In genomic region chr5:132394800-132395575, GRCm38 (mm10) we compare ENCODE assay signal across 13 mouse cellular contexts.
DNase-seq lines count a peak whose midpoint lies in the region; ATAC-seq lines count a peak whose summit lies in the region.
"Had no signal": no experiment of that assay in that cellular context is flagged by ENCODE, and none has a peak within 500 bp of the region (broad histone marks: within the 10 kb centered on the region; RNA-seq: fewer than 3 reads in every experiment).

No protein-coding gene starts in this region.

- no peaks in the 10 kb centered on the region for H3K36me3 ChIP-seq in liver, embryonic 13.5 days
- no peaks in the 10 kb centered on the region for H3K36me3 ChIP-seq in liver, embryonic 11.5 days (ENCODE audit: control insufficient read depth, insufficient read depth, low read length)
- H3K36me3 ChIP-seq in heart, embryonic 11.5 days (ENCODE audit: control insufficient read depth, insufficient read depth, low read length): no peaks in the 10 kb centered on the region
- H3K36me3 ChIP-seq in intestine, embryonic 16.5 days (ENCODE audit: control insufficient read depth, insufficient read depth, low read length): no peaks in the 10 kb centered on the region
- H3K36me3 ChIP-seq in stomach, embryonic 16.5 days (ENCODE audit: control insufficient read depth, insufficient read depth, low read length): no peaks in the 10 kb centered on the region
- H3K36me3 ChIP-seq: forebrain, embryonic 10.5 days; neural tube, embryonic 15.5 days had no signal

- H3K9me3 ChIP-seq in liver, embryonic 13.5 days (replicated peaks): no peaks in the 10 kb centered on the region
- no peaks in the 10 kb centered on the region for H3K9me3 ChIP-seq in liver, embryonic 11.5 days (ENCODE audit: control insufficient read depth, low read length)
- H3K9me3 ChIP-seq in heart, embryonic 11.5 days (replicated peaks; ENCODE audit: control insufficient read depth, low read length): no peaks in the 10 kb centered on the region
- H3K9me3 ChIP-seq in intestine, embryonic 16.5 days (ENCODE audit: control insufficient read depth, low read length): no peaks in the 10 kb centered on the region
- H3K9me3 ChIP-seq in stomach, embryonic 16.5 days (replicated peaks; ENCODE audit: control insufficient read depth, low read length): no peaks in the 10 kb centered on the region
- H3K9me3 ChIP-seq: forebrain, embryonic 10.5 days; neural tube, embryonic 15.5 days had no signal

- no peak overlapping the region for H3K27ac ChIP-seq in liver, embryonic 13.5 days
- no peak overlapping the region for H3K27ac ChIP-seq in liver, embryonic 11.5 days (ENCODE audit: low read depth, low read length)
- H3K27ac ChIP-seq in heart, embryonic 11.5 days (ENCODE audit: low read depth, low read length): peak overlapping the region; percentile 35; the same call in 1 of the 2 replicates
- H3K27ac ChIP-seq in intestine, embryonic 16.5 days (ENCODE audit: low read length): no peak overlapping the region
- H3K27ac ChIP-seq in stomach, embryonic 16.5 days (ENCODE audit: low read length): no peak overlapping the region
- H3K27ac ChIP-seq: forebrain, embryonic 10.5 days; gastrocnemius, adult 2 months; liver, embryonic 14.5 days; neural tube, embryonic 15.5 days had no signal

- H3K4me2 ChIP-seq in liver, embryonic 13.5 days: no peak overlapping the region
- H3K4me2 ChIP-seq in liver, embryonic 11.5 days: no peak overlapping the region
- H3K4me2 ChIP-seq in heart, embryonic 11.5 days: peak overlapping the region; percentile 42
- no peak overlapping the region for H3K4me2 ChIP-seq in intestine, embryonic 16.5 days (ENCODE audit: low read depth, low read length)
- H3K4me2 ChIP-seq in stomach, embryonic 16.5 days (ENCODE audit: low read depth, low read length): no peak overlapping the region
- H3K4me2 ChIP-seq: neural tube, embryonic 15.5 days had no signal

- H3K27me3 ChIP-seq in liver, embryonic 13.5 days: no peaks in the 10 kb centered on the region
- H3K27me3 ChIP-seq in liver, embryonic 11.5 days (replicated peaks; ENCODE audit: control insufficient read depth, insufficient read depth, low read length): no peaks in the 10 kb centered on the region
- no peaks in the 10 kb centered on the region for H3K27me3 ChIP-seq in heart, embryonic 11.5 days (ENCODE audit: control insufficient read depth, insufficient read depth, low read length)
- H3K27me3 ChIP-seq in intestine, embryonic 16.5 days (replicated peaks; ENCODE audit: control insufficient read depth, insufficient read depth, low read length): no peaks in the 10 kb centered on the region
- no peaks in the 10 kb centered on the region for H3K27me3 ChIP-seq in stomach, embryonic 16.5 days (ENCODE audit: control insufficient read depth, insufficient read depth, low read length)
- H3K27me3 ChIP-seq: neural tube, embryonic 15.5 days; Patski had no signal

- ATAC-seq in liver, embryonic 13.5 days (ENCODE audit: low read depth): peak; percentile 31; the same call in 1 of the 2 replicates
- no peak for ATAC-seq in liver, embryonic 11.5 days (replicated peaks; ENCODE audit: low FRiP score)
- ATAC-seq in heart, embryonic 11.5 days (replicated peaks; ENCODE audit: insufficient number of reproducible peaks, low FRiP score, low TSS enrichment): peak; percentile 49; the same call in 1 of the 2 replicates
- ATAC-seq in intestine, embryonic 16.5 days: peak; percentile 73
- peak; percentile 44; the same call in 1 of the 2 replicates for ATAC-seq in stomach, embryonic 16.5 days (ENCODE audit: insufficient read depth, low FRiP score)
- ATAC-seq in erythroid progenitor cell, adult 5-6 weeks (replicated peaks; ENCODE audit: low FRiP score, poor library complexity, severe bottlenecking): no peak
- ATAC-seq: midbrain, embryonic 16.5 days; Patski had no signal

- H3K9ac ChIP-seq in liver, embryonic 13.5 days: no peak overlapping the region
- no peak overlapping the region for H3K9ac ChIP-seq in liver, embryonic 11.5 days (ENCODE audit: low read depth, low read length)
- H3K9ac ChIP-seq in heart, embryonic 11.5 days (ENCODE audit: low read depth, low read length): no peak overlapping the region
- no peak overlapping the region for H3K9ac ChIP-seq in intestine, embryonic 16.5 days (ENCODE audit: low read depth, low read length)
- H3K9ac ChIP-seq in stomach, embryonic 16.5 days (ENCODE audit: low read length): no peak overlapping the region
- H3K9ac ChIP-seq: liver, embryonic 14.5 days; neural tube, embryonic 15.5 days had no signal

- H3K4me3 ChIP-seq in liver, embryonic 13.5 days (replicated peaks): no peak overlapping the region
- H3K4me3 ChIP-seq in liver, embryonic 11.5 days (ENCODE audit: low read depth, low read length): no peak overlapping the region
- no peak overlapping the region for H3K4me3 ChIP-seq in heart, embryonic 11.5 days (ENCODE audit: low read depth, low read length)
- no peak overlapping the region for H3K4me3 ChIP-seq in intestine, embryonic 16.5 days (ENCODE audit: low read length)
- H3K4me3 ChIP-seq in stomach, embryonic 16.5 days (replicated peaks; ENCODE audit: low read length): no peak overlapping the region
- H3K4me3 ChIP-seq: forebrain, embryonic 10.5 days; gastrocnemius, adult 2 months; neural tube, embryonic 15.5 days had no signal

- WGBS in liver, embryonic 13.5 days (ENCODE audit: insufficient replicate concordance): 12% methylated on average over 6 of the region's 6 CpGs
- WGBS in liver, embryonic 11.5 days: 27% methylated on average over 6 of the region's 6 CpGs
- WGBS in heart, embryonic 11.5 days (ENCODE audit: insufficient replicate concordance): 16% methylated on average over 6 of the region's 6 CpGs
- WGBS in intestine, embryonic 16.5 days: 42% methylated on average over 6 of the region's 6 CpGs
- WGBS in stomach, embryonic 16.5 days: 37% methylated on average over 6 of the region's 6 CpGs

- peaks cover 22% of the 10 kb centered on the region for H3K4me1 ChIP-seq in liver, embryonic 13.5 days (replicated peaks)
- peaks cover 7% of the 10 kb centered on the region for H3K4me1 ChIP-seq in liver, embryonic 11.5 days (replicated peaks; ENCODE audit: control insufficient read depth, insufficient read depth, low read length)
- H3K4me1 ChIP-seq in heart, embryonic 11.5 days (ENCODE audit: control insufficient read depth, insufficient read depth, low read length): peaks cover 22% of the 10 kb centered on the region
- peaks cover 3% of the 10 kb centered on the region; the same call in 1 of the 2 replicates for H3K4me1 ChIP-seq in intestine, embryonic 16.5 days (ENCODE audit: control insufficient read depth, insufficient read depth, low read length)
- H3K4me1 ChIP-seq in stomach, embryonic 16.5 days (ENCODE audit: control insufficient read depth, insufficient read depth, low read length): no peaks in the 10 kb centered on the region; the same call in 1 of the 2 replicates

- no peak for DNase-seq in liver, embryonic 13.5 days
- no peak for DNase-seq in liver, embryonic 11.5 days (ENCODE audit: low spot score)
- no peak for DNase-seq in frontal cortex, postnatal 14 days (ENCODE audit: low spot score in 2 of 2)
- DNase-seq: gastrocnemius, adult 2 months had no signal

Comparison
In these comparisons a context has a peak if more than half of its experiments do, and no peak if none do; other contexts are left out.
1. ATAC-seq: peak in liver, embryonic 13.5 days (single experiment), heart, embryonic 11.5 days (single experiment), intestine, embryonic 16.5 days (single experiment) and stomach, embryonic 16.5 days (single experiment); none in liver, embryonic 11.5 days (single experiment) and erythroid progenitor cell, adult 5-6 weeks (single experiment).